Mouse (Mus musculus) ES-Bruce4 (cell line): ENCODE data around the gene Kalrn.

Source experiments
- CTCF ChIP-seq: IDR thresholded peaks from one replicate; pipeline ENCODE4 v1.8.1; 2011; ENCODE audit warnings: low read depth, low read length
- POLR2A ChIP-seq: IDR thresholded peaks from one replicate; pipeline ENCODE4 v1.8.1; 2011; ENCODE audit warnings: low read length; ENCODE audit not compliant: insufficient read depth

DNA sequence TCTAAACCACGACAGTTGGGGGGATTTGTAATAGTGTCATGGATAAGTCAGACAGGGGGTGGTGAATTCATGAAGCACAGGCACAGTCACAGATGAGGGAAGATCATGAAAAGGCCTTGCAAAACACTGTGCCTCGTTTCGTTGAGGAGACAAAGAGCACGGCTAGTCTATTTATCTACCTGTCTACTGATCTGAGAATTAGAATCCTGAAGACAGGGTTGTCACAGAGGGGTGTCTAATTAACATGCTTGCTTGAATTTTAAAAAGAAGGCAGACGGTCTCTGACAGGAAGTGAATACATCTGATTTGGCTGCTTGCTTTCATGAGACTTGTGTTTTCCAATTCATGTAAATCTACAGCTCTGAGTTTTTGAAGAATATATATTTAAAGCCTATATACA, 52.3 kb downstream of the Kalrn start:
- TF ChIP-seq POLR2A (no peak), CTCF (no peak)
